Mouse (Mus musculus) CD4-positive, CD25-positive, alpha-beta regulatory T cell, adult 9 weeks (primary cell): ENCODE results near the gene 1810010H24Rik. TPM values are rescaled to one million over a fixed set of nuclear protein-coding genes. Genes with fewer than 3 reads are reported as not detected.

Experiments
- polyA plus RNA-seq: library from polyadenylated mRNA; unstranded; fragments of 100-300 nt; shearing (Covaris generic); gene quantifications from one replicate; pipeline ENCODE4 v1.2.1, GENCODE M21; 2017

Gene 1810010H24Rik
- polyA plus RNA-seq, result 1.3 TPM

GRCm38 (mm10) chr11:107025411-107026321 lies at the start of gene 1810010H24Rik:
TSS of gene 1810010H24Rik (plus strand) at chr11:107025681.

GRCm38 (mm10) chr11:106999151-106999948 lies 26.1 kb upstream of the 1810010H24Rik start, which contains the start of gene Kpna2:
TSS of gene Kpna2 (minus strand) at chr11:106999541.

Other genes with a start within 250 kb of the 1810010H24Rik start
- gene Polg2, start 246.1 kb upstream of the 1810010H24Rik start, polyA plus RNA-seq, result 8.3 TPM
- 770 TPM for gene Ddx5, start 236.5 kb upstream of the 1810010H24Rik start, polyA plus RNA-seq
- gene Cep95, start 236.4 kb upstream of the 1810010H24Rik start, polyA plus RNA-seq, result 50.1 TPM
- gene Smurf2, start 105.0 kb upstream of the 1810010H24Rik start, polyA plus RNA-seq, result 14.2 TPM
- 89.0 TPM for gene Kpna2, start 26.1 kb upstream of the 1810010H24Rik start, polyA plus RNA-seq
- 27.8 TPM for gene Bptf, start 106.4 kb downstream of the 1810010H24Rik start, polyA plus RNA-seq
- gene Nol11, start 163.7 kb downstream of the 1810010H24Rik start, polyA plus RNA-seq, result 60.3 TPM